Mouse (Mus musculus): ENCODE measurements around the gene Mtor. TPM values are rescaled to one million over a fixed set of nuclear protein-coding genes. Genes with fewer than 3 reads are reported as not detected.

Mtor gene
- total RNA-seq, 1 experiment from 2014 or later, result 19.4 TPM

- peak; percentile 43; the same call in 1 of the 2 replicates for ATAC-seq (replicated peaks; ENCODE audit: low read depth, poor library complexity, severe bottlenecking)
These were observed 12.6 kb upstream of the Mtor start for GRCm38 (mm10) chr4:148435657-148436330.

GRCm38 (mm10) chr4:148441931-148442330 is 6.5 kb upstream of the Mtor start:
- ATAC-seq (replicated peaks; ENCODE audit: low read depth, poor library complexity, severe bottlenecking), result no peak

- no peak for ATAC-seq (replicated peaks; ENCODE audit: low read depth, poor library complexity, severe bottlenecking)
These were observed 5.8 kb upstream of the Mtor start for GRCm38 (mm10) chr4:148442598-148442997.

GRCm38 (mm10) chr4:148444250-148444967 is 4.0 kb upstream of the Mtor start, which contains the start of gene Ubiad1:
Gene Ubiad1 (minus strand): TSS chr4:148444771.
- peak; percentile 63 for ATAC-seq (replicated peaks; ENCODE audit: low read depth, poor library complexity, severe bottlenecking)

- 0 out of 2 replicates have a peak, but pooled peaks have one; percentile 4 for ATAC-seq (replicated peaks; ENCODE audit: low read depth, poor library complexity, severe bottlenecking)
These were observed 438 bp downstream of the Mtor start for GRCm38 (mm10) chr4:148448853-148449245.

- no peak for ATAC-seq (replicated peaks; ENCODE audit: low read depth, poor library complexity, severe bottlenecking)
These were observed 5.3 kb downstream of the Mtor start for GRCm38 (mm10) chr4:148453707-148454106.

- ATAC-seq (replicated peaks; ENCODE audit: low read depth, poor library complexity, severe bottlenecking), result no peak
These were observed 7.1 kb downstream of the Mtor start for GRCm38 (mm10) chr4:148455477-148456025.

GRCm38 (mm10) chr4:148460656-148461284 is 12.4 kb downstream of the Mtor start:
- ATAC-seq (replicated peaks; ENCODE audit: low read depth, poor library complexity, severe bottlenecking), result no peak

GRCm38 (mm10) chr4:148461772-148462171 is 13.4 kb downstream of the Mtor start:
- ATAC-seq (replicated peaks; ENCODE audit: low read depth, poor library complexity, severe bottlenecking), result no peak

GRCm38 (mm10) chr4:148462717-148463116 is 14.3 kb downstream of the Mtor start:
- no peak for ATAC-seq (replicated peaks; ENCODE audit: low read depth, poor library complexity, severe bottlenecking)

GRCm38 (mm10) chr4:148463208-148463960 is 15.0 kb downstream of the Mtor start:
- peak; percentile 86 for ATAC-seq (replicated peaks; ENCODE audit: low read depth, poor library complexity, severe bottlenecking)

- no peak for ATAC-seq (replicated peaks; ENCODE audit: low read depth, poor library complexity, severe bottlenecking)
These were observed 15.9 kb downstream of the Mtor start for GRCm38 (mm10) chr4:148464301-148464700.

GRCm38 (mm10) chr4:148464869-148465268 is 16.5 kb downstream of the Mtor start:
- no peak for ATAC-seq (replicated peaks; ENCODE audit: low read depth, poor library complexity, severe bottlenecking)

GRCm38 (mm10) chr4:148466511-148467079 is 18.2 kb downstream of the Mtor start:
- ATAC-seq (replicated peaks; ENCODE audit: low read depth, poor library complexity, severe bottlenecking), result no peak

- ATAC-seq (replicated peaks; ENCODE audit: low read depth, poor library complexity, severe bottlenecking), result no peak
These were observed 20.0 kb downstream of the Mtor start for GRCm38 (mm10) chr4:148468396-148468795.

GRCm38 (mm10) chr4:148469487-148470252 is 21.3 kb downstream of the Mtor start:
- no peak for ATAC-seq (replicated peaks; ENCODE audit: low read depth, poor library complexity, severe bottlenecking)

GRCm38 (mm10) chr4:148471363-148471806 is 23.0 kb downstream of the Mtor start:
- no peak for ATAC-seq (replicated peaks; ENCODE audit: low read depth, poor library complexity, severe bottlenecking)

- no peak for ATAC-seq (replicated peaks; ENCODE audit: low read depth, poor library complexity, severe bottlenecking)
These were observed 24.2 kb downstream of the Mtor start for GRCm38 (mm10) chr4:148472436-148473174.
